Mouse (Mus musculus) hindbrain, embryonic 16.5 days (tissue): ENCODE data around the gene Scyl1. TPM values are rescaled to one million over a fixed set of nuclear protein-coding genes. Genes with fewer than 3 reads are reported as not detected.
A peak's percentile ranks its signal among the peaks of the same experiment; 100 is the strongest.
"Not testable (repeated sequence)": the region's sequence is repeated elsewhere in the genome, so short reads cannot be mapped to it uniquely, and the experiment has no call there.

Experiments
- ATAC-seq: fragments of 200-750 bp; cut with Nextera tagmentation; 2 replicates; pipeline ENCODE4 v1.8.0; 2017; ENCODE audit warnings: moderate TSS enrichment, moderate library complexity
- H3K27ac ChIP-seq: fragments of 300-500 bp; sonication (generic); 2 replicates; pipeline ENCODE4 v1.5.1; 2014; ENCODE audit warnings: low read depth, mild to moderate bottlenecking, control low read depth, low read length, moderate library complexity
- H3K27me3 ChIP-seq: fragments of 300-500 bp; sonication (generic); replicated peaks from 2 replicates; pipeline ENCODE4 v1.6.1; 2014; ENCODE audit warnings: low read length; ENCODE audit not compliant: control insufficient read depth, insufficient read depth
- H3K36me3 ChIP-seq: fragments of 300-500 bp; sonication (generic); 2 replicates; pipeline ENCODE4 v1.6.1; 2014; ENCODE audit warnings: mild to moderate bottlenecking, low read length, moderate library complexity, mixed read lengths; ENCODE audit not compliant: control insufficient read depth, insufficient read depth
- H3K4me1 ChIP-seq: fragments of 300-500 bp; sonication (generic); 2 replicates; pipeline ENCODE4 v1.6.1; 2014; ENCODE audit warnings: low read depth, low read length; ENCODE audit not compliant: control insufficient read depth, insufficient read depth
- H3K4me2 ChIP-seq: fragments of 300-500 bp; sonication (generic); 2 replicates; pipeline ENCODE4 v1.6.1; 2014; ENCODE audit warnings: mild to moderate bottlenecking, low read length, control low read depth, moderate library complexity
- H3K4me3 ChIP-seq: fragments of 300-500 bp; sonication (generic); 2 replicates; pipeline ENCODE4 v1.5.1; 2014; ENCODE audit warnings: mild to moderate bottlenecking, low read length, control low read depth, moderate library complexity
- H3K9ac ChIP-seq: fragments of 300-500 bp; sonication (generic); 2 replicates; pipeline ENCODE4 v1.6.1; 2014; ENCODE audit warnings: low read depth, mild to moderate bottlenecking, control low read depth, low read length, moderate library complexity
- H3K9me3 ChIP-seq: fragments of 300-500 bp; sonication (generic); 2 replicates; pipeline ENCODE4 v1.6.1; 2014; ENCODE audit warnings: mild to moderate bottlenecking, low read length, moderate library complexity; ENCODE audit not compliant: control insufficient read depth
- WGBS: fragments of 180-500 bp; shearing (Covaris S2); extraction: QIAGEN DNeasy Blood & Tissue Kit; methylation state at CpG from one replicate; pipeline ENCODE4 v1.1.7; 2014; 5-methylcytosine and 5-hydroxymethylcytosine counted together
- polyA plus RNA-seq: library from polyadenylated mRNA; unstranded; fragments of >200 nt; fragmentation: Nextera tagmentation; extraction: Ambion mirVana; gene quantifications from 2 replicates; pipeline ENCODE4 v1.2.1, GENCODE M21; 2015

The Scyl1 gene
- polyA plus RNA-seq, 1 experiment from 2014 or later = 83.2 TPM

DNA sequence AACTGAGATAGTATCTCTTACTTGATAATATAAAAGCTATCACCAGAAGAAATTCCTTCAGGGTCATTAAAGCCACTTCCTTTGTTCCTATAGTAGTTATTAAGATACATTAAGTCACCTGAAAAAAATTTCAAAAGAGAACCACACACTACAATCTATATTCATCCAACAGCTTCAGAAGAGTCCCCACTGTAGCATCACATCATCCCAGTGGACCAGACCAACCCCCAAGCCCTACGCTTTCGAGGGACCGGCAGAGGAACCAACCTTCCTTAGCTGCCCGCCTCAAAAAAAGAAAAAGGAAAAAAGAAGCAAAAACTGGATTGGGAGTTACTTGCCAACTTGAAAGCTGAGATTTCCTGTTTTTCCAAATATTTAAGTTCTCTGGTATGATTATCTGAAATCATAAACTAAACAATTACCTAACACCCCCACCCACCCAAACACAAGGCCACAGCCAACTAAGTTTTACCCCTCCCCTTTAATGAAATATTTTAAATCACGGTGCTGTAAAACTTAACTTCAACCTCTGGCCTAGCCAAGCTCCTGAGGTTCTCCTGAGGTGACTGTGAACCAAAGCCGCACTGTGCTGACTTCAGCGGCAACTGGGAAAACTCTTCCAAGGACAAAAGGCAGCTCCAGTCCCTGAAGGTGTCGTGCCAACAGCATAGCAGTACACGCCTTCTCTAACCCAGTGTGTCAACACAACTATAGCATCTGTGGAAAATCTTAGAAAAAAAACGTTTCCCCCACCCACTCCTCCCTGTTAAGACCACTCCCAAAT, 28.5 kb upstream of the Scyl1 start:
- peak overlapping the region; percentile 98 for H3K4me2 ChIP-seq
- peak overlapping the region; percentile 86 for H3K27ac ChIP-seq
- H3K36me3 ChIP-seq = peaks cover 22% of the 10 kb centered on the region
- WGBS = under 1% methylated on average over 10 of the region's 10 CpGs
- ATAC-seq = no peak
- no peaks in the 10 kb centered on the region for H3K27me3 ChIP-seq
- H3K4me3 ChIP-seq = peak overlapping the region; percentile 97
- H3K9ac ChIP-seq = peak overlapping the region; percentile 96
- H3K4me1 ChIP-seq = peaks cover 35% of the 10 kb centered on the region
- no peaks in the 10 kb centered on the region for H3K9me3 ChIP-seq

DNA sequence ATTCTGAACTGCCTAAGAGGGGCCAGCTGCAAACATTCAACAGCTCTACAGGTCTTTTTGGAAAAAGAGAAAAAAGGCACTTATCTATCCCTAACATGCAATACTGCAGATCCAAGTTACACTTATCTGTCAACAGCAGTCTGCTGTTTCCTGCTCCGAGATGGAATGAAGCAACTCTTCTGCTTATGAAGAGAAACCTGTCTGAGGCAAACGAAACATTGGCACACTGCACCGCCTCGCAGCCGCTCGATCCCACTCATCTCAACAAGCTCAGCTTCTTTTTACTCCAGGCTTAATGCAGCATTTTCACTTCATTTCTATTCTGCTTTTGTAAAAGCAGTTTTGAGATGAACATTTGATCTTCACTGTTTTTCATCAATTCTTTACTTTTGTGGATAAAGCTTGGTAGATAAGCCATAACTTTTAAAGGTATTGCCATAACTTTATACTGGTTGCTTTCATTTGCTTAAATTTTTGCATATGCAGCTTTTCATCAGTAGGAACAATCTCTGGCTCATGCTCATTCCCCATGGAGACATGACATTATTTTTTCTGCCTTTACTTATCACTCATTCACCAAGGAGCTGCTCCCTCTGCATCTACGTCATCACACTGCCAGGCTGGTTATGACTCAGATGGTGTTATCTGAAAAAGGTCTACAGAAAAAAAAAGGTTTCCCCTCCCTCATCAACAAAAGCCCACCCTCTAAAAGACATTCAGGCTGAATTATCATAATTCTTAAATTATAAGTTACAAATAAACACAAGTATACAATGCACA, 27.7 kb upstream of the Scyl1 start:
- under 1% methylated on average over 7 of the region's 7 CpGs for WGBS

DNA sequence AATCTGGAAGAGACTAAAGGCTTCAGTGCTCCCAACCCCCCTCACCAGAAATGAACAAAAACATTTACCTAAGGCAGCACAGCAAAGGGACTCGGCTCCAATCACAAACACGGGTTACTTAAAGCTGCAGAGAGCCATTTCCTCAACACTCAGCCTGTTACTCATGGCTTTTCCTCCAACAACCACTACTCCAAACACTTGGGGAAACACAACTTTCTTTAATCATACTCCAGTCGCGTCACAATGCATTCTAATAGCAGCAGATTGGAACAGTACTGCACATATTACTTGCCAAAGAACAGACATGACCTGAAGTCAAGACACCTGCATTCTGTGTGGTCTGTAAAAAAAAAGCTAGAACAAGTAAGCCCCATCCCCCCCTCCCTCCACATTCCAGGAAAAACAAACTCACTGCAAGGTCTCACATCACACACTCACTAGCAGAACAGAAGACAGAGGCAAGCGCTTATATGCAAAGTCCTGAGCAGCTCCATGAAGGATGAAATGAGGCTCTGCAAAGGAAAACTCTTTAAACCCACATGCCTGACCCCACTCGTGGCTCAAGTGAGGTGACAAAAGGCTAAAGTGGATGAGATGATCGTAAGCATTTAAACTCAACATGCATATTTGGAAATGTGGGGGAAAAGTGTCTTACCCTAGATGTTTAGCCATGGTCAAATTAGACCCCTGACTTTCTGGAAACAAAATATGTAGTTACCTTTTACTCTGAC, 26.3 kb upstream of the Scyl1 start:
- no peaks in the 10 kb centered on the region for H3K27me3 ChIP-seq
- peaks cover 22% of the 10 kb centered on the region for H3K36me3 ChIP-seq
- WGBS = 6% methylated on average over 7 of the region's 7 CpGs
- H3K9me3 ChIP-seq = no peaks in the 10 kb centered on the region
- H3K9ac ChIP-seq = peak overlapping the region; percentile 68
- ATAC-seq = no peak
- peak overlapping the region; percentile 97 for H3K4me3 ChIP-seq
- peak overlapping the region; percentile 98 for H3K4me2 ChIP-seq
- peaks cover 36% of the 10 kb centered on the region for H3K4me1 ChIP-seq
- H3K27ac ChIP-seq = 0 out of 2 replicates have a peak overlapping the region, but pooled peaks have one; percentile 44

More for the DNA sequence above, 27.7 kb upstream of the Scyl1 start:
- Histone ChIP-seq H3K27ac (peak overlapping the region; percentile 12; the same call in 1 of the 2 replicates), H3K4me1 (peaks cover 32% of the 10 kb centered on the region), H3K4me3 (peak overlapping the region; percentile 97), H3K4me2 (peak overlapping the region; percentile 98), H3K36me3 (peaks cover 22% of the 10 kb centered on the region), H3K9ac (peak overlapping the region; percentile 66), H3K9me3 (no peaks in the 10 kb centered on the region), H3K27me3 (no peaks in the 10 kb centered on the region)
- ATAC-seq = no peak

DNA sequence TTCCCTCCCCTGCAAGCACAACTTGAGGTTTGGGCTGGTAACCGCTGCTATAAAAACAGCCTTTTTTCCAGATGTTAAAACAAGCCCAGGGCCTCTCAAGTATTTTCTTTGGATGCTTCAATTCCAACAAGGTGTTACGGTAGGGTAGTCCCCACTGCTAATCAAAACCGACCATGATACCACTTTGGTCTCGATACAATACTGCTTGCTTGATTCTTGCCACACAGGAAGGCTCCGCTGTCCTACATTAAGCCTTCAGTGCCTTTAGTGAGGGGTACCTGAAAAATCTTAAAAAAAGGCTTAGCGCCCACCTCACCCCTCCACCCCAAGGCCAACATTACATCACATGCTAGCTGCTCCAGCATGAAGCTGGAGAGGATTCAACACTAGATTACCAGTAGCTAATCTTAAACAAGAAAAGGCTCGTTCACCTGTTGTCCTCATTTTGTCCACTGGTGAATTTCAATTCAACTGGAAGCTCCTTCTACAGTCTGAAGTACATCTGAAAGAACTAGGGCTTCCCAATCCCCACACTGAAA, 25.4 kb upstream of the Scyl1 start:
- no peaks in the 10 kb centered on the region for H3K9me3 ChIP-seq
- peak overlapping the region; percentile 97 for H3K4me3 ChIP-seq
- no peaks in the 10 kb centered on the region for H3K27me3 ChIP-seq
- H3K4me2 ChIP-seq = peak overlapping the region; percentile 98
- peak overlapping the region; percentile 68 for H3K9ac ChIP-seq
- 47% methylated on average over 7 of the region's 7 CpGs for WGBS
- ATAC-seq = no peak
- peaks cover 22% of the 10 kb centered on the region for H3K36me3 ChIP-seq
- H3K4me1 ChIP-seq = peaks cover 36% of the 10 kb centered on the region
- peak overlapping the region; percentile 4; the same call in 1 of the 2 replicates for H3K27ac ChIP-seq

DNA sequence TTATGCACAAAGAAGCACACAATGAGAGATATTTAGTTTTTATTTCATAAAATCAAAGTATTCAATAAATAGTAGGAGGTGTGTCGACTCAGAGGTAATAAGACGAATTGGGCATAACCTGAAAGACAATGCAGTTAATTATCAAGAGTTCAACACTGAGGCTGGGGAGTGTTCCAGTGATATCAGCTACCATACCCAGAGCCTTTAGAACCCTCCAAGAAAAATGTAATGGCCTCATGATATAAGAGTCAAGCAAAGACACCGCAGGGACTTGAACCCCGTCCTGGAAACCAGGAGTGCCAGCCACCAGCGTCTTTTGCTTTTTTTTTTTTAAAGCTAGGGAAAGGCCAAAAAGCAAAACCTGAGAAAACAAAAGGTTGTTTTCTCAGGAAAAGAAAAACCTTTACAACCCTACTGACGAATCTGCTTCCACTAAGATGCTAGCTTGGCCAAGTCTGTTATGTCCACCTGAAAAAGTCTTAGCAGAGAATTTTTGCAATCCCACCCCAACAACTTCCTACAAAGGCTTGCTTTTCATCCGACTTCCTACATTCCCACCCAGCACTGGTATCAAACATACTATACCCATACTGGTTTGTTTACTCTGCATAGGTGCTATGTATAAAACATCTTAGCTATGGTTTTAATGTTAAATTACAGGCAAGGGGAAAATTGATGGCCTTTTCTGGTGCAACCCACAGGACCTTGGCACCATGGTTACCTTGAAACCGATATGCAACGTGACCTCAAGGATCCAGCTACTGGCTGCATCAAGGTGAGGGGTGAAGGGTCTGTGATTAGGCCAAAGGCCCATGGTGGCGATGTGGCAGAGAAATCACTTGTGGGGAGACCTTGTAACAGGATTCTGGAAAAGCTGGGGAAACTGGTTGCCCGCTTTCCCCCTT, 24.7 kb upstream of the Scyl1 start:
- peak overlapping the region; percentile 4; the same call in 1 of the 2 replicates for H3K27ac ChIP-seq
- no peaks in the 10 kb centered on the region for H3K9me3 ChIP-seq
- H3K4me3 ChIP-seq = peak overlapping the region; percentile 97
- peak overlapping the region; percentile 68 for H3K9ac ChIP-seq
- WGBS = 46% methylated on average over 11 of the region's 11 CpGs
- no peak for ATAC-seq
- no peaks in the 10 kb centered on the region for H3K27me3 ChIP-seq
- peak overlapping the region; percentile 98 for H3K4me2 ChIP-seq
- peaks cover 22% of the 10 kb centered on the region for H3K36me3 ChIP-seq
- peaks cover 36% of the 10 kb centered on the region for H3K4me1 ChIP-seq

DNA sequence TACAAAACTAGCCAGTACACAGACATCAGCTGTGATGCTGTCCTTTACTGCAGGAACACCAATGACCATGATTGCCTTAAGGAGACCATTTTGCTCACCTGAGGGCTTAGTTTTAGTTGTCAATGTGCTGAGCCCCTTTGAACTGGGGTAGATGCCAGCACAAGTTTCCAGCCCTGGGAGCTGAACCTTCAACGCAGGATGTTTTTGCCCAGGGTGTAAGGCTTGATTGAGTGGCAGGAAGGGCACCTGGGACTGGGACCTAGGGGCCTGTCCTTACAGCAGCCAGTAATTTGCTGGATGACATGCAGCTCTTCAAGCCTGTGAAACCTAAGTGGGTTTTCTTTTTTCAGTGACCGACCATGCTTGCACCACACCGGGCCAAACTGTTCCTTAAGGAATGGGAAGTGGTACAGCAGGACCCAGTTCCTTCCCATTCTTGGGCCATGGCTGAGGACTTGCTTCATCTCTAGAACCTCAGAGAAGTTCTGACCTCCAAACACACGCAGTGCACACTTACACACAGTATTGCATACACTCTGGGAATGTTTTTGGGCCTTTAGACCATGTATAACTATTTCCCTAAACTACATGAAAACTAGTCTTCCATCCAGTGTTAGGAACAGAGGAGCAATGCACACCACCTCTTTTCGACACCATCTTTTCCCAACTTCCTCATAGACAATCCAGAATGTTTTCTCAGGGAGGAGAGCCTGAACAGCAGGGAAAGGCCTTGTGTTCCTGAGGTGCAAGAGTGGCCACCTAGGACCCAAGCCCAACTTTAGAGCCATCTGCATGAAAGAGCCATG, 23.8 kb upstream of the Scyl1 start:
- Histone ChIP-seq H3K4me3 (peak overlapping the region; percentile 97), H3K4me2 (peak overlapping the region; percentile 98), H3K4me1 (peaks cover 36% of the 10 kb centered on the region), H3K27me3 (no peaks in the 10 kb centered on the region), H3K9ac (peak overlapping the region; percentile 39; the same call in 1 of the 2 replicates), H3K36me3 (peaks cover 22% of the 10 kb centered on the region), H3K9me3 (no peaks in the 10 kb centered on the region), H3K27ac (peak overlapping the region; percentile 5; the same call in 1 of the 2 replicates)
- no peak for ATAC-seq
- WGBS = 33% methylated on average over 5 of the region's 5 CpGs

DNA sequence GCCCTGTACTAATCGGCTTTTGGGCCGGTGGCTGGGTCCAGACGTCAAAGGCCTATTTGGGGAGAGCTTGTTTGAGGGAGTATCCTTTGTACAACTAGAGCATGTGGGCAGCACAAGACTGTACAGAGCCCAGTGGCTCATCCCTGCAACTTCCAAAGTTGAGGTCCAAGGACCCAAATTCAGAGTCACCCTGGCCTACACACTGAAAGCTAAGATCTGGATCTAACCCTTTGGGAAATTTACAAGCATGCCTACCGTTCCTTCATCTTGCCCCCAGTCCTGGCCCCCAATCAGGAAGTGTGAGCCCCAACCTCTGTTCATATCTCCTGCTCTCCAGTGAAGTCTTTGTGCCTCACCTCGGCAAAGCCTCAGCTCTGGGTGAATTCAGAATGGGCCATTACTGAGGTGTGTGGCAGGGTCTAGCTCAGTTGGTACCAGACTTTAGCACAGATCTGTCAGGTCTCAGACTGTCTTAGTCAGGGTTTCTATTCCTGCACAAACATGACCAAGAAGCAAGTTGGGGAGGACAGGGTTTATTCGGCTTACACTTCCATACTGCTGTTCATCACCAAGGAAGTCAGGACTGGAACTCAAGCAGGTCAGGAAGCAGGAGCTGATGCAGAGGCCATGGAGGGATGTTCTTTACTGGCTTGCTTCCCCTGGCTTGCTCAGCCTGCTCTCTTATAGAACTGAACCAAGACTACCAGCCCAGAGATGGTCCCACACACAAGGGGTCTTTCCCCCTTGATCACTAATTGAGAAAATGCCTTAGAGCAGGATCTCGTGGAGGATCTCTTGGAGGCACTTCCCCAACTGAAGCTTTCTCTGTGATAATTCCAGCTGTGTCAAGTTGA, 22.9 kb upstream of the Scyl1 start:
- H3K27me3 ChIP-seq, H3K4me3 ChIP-seq, H3K9me3 ChIP-seq: not testable (repeated sequence)
- peaks cover 22% of the 10 kb centered on the region for H3K36me3 ChIP-seq
- peaks cover 36% of the 10 kb centered on the region for H3K4me1 ChIP-seq
- H3K9ac ChIP-seq = peak overlapping the region; percentile 39; the same call in 1 of the 2 replicates
- WGBS = 35% methylated on average over 7 of the region's 7 CpGs
- ATAC-seq = peak; percentile 55
- H3K27ac ChIP-seq = peak overlapping the region; percentile 68
- peak overlapping the region; percentile 98 for H3K4me2 ChIP-seq
